Mouse (Mus musculus): Measurements from ENCODE around the gene Hal. TPM values are rescaled to one million over a fixed set of nuclear protein-coding genes. Genes with fewer than 3 reads are reported as not detected.

Gene Hal
- under 1 TPM; 0.26 to 0.62 TPM for total RNA-seq (2021)
- long read RNA-seq, experiment 1, result 0 reads
- long read RNA-seq, experiment 2, result 0 reads

DNA sequence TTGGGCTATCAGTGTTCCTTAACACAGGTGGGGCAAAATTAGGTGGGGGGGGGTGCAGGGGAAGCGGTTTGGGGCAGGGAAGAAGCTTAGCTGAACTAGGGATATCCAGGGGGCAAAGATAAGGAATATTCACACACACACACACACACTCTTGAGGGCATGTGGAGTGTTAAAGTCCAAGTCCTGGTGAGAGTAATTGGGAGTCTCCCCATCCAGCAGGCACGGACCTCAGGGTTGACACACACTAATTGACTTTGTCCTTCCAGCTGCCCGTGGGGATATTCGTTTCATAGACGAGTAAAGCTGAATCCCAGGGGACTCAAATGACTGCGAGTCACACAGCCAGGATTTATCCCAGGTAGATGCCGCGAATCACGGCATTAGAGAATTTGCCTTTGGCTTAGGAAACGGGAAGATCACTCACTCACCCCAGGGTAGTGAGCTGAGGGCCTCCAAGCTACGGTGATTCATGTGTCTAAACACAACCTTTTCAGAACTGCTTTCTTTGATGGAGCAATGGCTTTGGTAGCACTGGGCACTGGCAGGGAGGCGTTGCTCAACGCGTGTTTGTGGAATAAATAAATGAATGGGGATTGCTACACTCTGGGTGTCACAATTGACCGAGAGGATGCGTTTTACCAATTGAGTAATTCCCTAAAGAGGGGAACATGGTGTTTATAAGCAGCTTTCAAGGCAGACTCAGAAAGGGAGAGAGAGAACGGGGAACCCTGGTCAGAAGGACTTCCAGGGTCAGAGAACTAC is at the start of gene Hal:
Hal (plus strand) TSS at position 703 of the 762 bp plus-strand sequence.
- DNase-seq (ENCODE audit: low spot score), result no peak

DNA sequence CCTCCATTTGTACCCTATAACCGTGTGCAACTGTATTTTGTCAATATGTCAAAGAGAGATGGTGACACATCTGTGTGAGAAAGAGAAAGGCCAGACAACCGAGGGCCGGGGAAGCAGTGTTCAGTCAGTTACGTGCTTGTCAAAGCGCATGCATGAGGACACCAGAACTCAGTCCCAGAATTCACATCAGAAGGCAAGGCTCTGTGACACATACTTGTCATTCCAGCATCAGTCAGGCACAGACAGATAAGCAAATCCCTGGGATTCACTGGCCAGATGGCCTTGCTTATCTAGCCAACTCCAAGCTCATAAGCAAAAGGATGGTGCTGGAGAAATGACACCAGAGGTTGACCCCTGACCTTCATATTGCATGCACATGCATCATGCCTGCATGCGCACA is 47.1 kb upstream of the Hal start:
- no peak for DNase-seq (ENCODE audit: low spot score)

DNA sequence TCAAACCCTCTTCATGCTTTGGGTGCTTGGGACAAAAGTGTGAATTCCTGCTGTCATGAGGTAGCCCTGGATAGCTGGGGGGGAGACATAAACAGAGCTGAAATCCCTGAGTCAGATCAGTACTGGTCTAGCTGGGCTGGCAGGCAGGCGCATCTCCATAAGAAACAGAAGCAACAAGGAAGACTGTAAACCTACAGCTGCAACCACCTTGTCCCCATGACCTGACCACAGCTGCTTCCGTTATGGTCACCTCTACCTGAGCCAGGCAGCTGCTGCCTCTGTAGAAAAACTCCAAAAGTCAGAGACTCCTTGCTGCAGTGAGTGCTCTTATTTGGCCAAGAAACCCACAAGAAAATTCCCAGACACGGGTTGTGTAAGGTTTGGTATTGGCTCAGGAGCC is 46.4 kb upstream of the Hal start:
- no peak for DNase-seq (ENCODE audit: low spot score)

DNA sequence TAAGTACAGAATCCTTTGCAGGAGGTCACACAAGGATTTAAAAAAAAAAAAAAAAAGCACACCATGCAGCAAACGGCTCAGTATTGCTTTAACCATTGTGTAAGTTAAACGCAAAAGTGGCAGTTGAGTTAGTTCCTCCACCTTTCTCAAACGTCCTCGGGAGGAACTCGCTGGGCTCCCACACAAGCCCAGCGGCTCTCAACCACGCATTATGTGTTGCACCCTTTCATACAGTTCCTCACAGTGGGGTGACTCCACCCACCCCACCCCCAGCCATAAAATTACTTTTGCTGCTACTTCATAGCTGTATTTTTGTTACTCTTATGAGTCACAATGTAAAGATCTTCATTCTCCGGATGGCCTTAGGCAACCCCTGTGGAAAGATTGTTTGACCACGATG is 44.2 kb upstream of the Hal start:
- no peak for DNase-seq (ENCODE audit: low spot score)

DNA sequence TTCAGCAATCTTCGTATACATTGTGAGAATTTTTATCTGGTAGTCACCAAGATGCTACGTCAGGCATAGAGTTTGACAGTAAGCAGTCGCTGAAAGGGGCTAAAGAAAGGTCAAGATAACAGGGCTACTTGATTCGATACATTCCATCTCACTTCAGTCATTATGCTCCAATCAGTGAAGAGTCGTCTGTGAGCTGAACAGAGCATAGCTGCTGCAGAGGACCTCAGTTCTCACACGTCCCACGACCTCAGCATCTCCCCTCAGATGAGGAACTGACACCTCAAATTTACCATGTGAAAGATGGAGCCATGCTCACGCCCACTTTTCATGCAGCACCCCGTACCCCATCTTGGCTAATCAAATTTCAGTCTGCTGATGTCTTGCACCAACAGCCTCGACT is 41.2 kb upstream of the Hal start:
- DNase-seq (ENCODE audit: low spot score), result no peak

DNA sequence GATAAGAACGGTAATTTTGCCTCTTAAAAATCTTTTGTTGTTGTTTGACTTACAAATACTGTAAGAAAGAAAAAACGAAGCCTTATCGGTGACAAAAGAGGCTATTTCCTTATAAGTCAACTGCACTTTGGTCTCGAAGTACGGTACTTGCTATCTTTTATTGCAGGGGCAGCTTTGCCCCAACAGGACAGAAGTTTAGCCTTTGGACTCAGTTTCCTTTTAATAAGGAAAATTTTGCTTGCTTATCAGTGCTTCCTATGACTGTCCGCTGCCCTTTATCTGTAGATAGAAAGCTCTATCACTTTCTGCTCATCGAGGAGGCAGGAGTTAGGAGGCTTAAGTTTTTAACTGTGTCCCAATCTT is 33.9 kb upstream of the Hal start:
- no peak for DNase-seq (ENCODE audit: low spot score)

DNA sequence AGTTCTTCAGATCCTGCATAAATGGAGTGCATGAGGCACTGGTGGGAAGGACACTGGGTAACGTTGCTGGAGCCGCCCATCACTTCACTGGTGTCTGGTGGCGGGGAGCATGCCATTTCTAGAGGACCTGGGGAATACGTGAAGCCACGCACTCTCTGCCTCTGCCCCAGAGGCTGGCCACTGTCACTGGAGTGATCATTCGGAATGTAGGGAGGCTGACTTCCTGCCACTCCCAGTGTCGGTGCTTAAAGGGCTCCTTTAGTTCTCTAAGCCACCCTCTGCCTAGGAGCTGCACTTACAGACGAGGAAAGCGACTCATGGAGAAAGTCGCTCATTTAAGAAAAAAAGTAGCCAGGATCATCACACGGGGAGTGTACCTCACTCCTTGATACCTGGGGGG is 28.5 kb upstream of the Hal start:
- DNase-seq (ENCODE audit: low spot score), result no peak

DNA sequence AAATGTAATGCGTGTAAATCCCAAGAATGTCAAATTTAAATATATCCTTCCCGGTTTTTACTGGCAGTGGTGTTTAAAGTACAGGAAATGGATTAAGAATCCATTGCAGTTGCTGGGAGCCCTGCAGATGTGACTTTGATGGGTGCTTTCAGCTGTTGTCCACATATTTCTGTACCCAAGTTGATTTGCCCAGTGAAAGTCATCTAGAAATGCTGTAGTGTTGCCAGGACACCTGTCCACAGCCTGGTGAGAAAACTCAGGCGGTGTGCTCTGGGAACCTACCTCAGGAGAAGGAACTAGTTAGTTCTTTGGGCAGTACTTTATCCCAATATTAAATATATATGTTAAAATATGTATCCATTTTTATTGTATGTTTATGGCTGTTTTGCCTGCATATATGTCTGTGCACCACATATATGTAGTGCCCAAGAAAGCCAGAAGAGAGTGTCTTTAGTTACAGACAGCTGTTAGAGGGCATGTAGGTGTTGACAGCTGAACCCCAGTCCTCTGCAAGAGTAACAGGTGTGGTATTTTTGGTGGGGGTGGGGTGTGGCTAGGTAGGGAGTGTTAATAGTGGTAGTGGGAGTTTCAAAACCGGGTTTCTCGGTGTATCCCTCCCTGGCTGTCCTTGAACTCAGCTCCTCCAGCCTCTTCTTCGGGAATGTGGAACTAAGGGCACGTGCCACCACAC is 25.7 kb upstream of the Hal start:
- no peak for DNase-seq (ENCODE audit: low spot score)

DNA sequence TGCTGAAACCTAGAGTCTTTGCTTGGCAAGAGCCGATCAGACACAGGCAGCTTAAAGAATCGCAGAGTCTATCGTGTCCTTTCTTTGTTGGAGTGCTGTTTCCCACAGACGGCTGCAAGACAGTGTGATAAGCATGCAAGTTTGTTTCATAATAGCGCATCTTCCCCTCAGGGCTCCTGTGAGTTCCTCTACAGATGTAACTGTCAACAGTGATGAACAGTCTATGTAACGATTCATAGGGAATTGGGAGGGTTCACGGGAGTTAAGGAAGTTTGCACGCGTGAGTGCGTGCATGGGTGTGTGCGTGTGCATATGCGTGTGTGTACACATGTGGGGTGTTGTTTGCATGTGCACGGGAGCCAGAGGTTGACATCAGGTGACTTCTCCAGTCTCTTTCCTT is 25.0 kb upstream of the Hal start:
- no peak for DNase-seq (ENCODE audit: low spot score)

DNA sequence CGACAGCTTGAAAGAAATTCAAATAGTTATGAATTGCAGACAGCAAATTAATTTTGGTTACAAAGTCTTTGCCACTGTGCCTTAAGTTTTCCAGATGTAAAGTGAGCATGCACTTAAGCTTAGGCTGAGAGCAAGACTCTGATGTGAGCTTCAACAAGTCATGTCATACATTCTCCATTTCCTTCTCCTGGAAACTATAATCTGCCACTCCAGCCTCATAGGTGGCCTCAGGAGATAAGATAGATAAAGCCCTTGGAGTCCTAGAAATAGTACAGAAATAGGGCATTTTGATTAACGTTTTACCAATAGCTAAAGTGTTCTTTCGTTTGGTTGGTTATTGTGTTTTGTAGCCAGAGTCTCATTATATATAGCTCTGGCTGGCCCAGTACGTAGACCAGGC is 21.3 kb upstream of the Hal start:
- no peak for DNase-seq (ENCODE audit: low spot score)

DNA sequence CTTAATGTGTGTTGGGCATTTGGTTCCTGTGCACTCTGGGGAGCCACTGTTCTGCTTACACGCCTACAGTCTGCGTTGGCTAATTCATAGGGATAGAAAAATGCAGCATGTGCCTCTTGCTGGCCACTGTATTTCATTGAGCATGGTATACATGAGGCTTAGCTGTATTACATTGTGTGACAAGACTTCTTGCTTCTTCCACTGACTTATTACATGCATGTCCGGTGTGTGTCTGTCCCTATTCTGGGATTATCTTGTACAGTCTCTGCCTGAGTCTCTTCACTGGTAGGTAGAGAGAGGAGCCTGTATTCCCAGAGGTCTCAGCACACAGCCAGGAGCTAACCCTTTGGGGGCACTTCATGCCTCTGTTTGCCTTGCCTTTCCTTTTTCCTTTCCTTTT is 20.8 kb upstream of the Hal start:
- no peak for DNase-seq (ENCODE audit: low spot score)

DNA sequence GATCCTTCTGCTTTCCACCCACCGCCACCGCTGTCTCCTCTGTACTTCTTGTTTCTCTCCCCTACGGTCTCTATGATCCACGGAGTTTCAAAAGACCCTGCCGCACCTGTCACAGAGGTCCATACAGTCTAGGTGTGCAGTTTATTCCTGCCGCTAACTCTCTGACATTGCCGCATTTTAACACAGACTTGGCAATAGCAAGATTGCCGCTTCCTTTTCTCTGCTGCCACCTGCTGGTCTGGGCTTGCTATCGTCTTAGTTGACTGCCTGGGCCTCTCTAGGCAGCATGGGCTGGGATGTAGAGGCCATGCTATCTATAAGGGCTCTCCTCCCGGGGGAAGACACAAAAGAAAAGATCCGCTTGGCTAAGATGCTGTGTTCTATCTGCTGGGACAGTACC is 17.2 kb upstream of the Hal start:
- peak; percentile 88 for DNase-seq (ENCODE audit: low spot score)

DNA sequence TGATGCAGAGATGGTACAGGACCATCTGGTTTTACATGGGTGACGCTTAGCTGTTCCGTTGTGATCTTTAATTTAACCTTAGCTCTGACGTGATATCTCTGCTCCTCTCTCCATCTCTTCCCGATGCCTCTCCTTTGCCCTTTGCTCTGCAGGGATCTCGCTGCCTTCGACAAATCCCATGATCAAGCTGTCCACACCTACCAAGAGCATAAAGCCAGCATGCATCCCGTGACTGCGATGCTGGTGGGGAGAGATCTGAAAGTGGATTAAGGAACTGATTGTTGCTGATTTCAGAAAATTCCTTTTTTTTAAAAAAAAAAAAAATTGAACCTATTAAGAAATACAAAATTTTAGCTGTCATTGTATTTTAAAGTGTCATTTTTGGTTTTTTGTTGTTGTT is 4.1 kb upstream of the Hal start:
- DNase-seq (ENCODE audit: low spot score), result no peak

DNA sequence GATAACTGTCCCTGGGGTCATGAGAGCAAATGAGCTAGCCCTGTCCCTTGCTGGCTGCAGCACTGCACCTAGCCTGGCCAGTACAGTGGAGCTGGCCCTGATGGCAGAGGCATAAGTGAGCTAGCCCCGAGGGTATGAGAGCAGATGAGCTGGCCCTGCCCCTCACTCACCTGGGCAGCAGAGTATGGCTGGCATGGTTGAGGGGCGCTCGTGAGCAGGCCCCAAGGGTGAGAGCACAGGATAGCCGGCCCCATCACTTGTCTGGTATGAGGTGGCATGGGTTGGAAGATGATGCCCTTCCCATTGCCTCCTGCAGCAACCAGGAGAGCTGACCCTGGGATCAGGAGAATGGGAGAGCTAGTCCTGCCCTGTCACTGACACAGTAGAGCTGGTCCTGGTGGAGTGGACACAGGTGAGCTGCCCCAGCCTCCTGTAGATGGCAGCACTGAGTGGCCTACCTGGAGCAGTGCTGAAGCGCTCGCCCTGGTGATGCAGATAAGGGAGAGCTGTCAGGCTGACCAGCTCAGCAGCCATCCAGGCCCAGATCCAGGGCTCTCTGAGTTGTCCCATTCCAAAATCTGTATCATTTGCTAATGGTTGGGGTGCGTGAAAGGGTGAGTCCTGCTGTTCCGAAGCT is 3.4 kb upstream of the Hal start:
- DNase-seq (ENCODE audit: low spot score), result peak; percentile 27

DNA sequence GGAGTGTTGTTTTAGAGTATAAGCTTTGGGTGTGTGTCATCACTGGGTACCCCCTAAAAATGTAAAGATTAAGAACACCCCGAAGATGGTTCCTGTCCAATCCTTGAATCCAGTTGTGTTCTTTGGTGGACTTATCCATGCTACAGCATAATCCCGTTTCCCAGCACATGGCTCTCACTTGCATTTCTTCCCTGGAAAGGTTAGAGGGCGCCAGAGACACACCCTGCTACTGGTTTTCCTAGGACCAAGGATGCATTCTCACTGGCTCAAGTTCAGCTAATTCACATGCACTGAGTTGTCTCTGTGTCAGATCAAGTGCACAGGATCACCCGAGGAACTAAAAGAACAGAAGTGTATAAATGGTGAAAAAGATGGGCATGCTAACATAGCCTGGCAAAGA is 1.9 kb upstream of the Hal start:
- peak; percentile 17 for DNase-seq (ENCODE audit: low spot score)

DNA sequence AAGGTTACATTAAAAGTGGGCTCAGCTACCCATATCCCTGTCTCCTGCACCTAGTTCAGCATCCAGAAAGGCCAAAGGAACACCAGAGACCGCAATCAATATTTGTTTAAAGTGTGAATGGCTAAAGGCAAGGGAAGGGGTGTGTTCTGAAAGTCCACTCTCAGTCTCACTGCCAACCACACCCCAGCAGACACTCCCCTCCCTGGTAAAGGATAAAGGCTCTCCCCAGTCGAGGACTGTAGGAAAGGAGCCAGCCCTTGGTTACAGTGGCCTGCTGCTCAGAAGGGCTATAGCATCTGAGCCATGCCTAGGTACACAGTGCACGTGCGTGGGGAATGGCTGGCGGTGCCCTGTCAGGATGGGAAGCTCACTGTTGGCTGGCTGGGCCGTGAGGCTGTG is 259 bp downstream of the Hal start:
- DNase-seq (ENCODE audit: low spot score), result no peak

DNA sequence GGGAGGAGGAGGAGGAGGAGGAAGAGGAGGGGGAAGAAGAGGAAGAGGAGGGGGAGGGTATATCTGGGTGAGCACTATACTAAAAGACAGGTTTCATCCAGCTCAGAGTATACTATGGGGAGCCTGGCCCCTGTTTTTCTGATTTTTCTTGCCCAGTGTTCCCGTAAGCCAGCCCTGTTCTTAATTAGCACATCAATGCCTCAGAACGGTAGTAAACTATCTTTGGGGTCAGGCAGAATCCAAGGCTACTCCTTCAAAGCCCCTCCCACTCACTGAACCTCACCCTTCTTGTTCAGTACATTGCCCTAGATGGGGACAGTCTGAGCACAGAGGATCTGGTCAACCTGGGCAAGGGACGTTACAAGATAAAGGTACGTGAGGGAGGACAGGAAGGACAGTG is 1.9 kb downstream of the Hal start:
- no peak for DNase-seq (ENCODE audit: low spot score)

DNA sequence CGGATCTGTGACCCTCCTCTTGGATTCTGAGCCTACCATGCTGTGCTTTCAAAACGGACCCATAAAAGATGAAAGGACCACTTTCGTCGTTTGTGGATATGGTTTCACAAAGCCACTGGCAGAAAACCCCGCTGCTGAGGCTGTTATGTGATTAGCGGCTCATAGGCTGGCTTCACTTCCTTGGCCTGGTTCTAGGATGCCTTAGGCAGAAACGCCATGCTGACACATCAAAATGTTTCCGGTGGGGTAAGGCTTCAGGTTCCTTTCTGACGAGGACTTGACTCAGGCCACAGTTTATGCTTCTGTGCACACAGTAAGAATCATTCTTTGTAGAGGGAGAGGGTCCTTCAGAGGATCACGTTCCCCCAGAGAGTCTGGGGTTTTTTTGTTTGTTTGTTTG is 12.3 kb downstream of the Hal start:
- no peak for DNase-seq (ENCODE audit: low spot score)

DNA sequence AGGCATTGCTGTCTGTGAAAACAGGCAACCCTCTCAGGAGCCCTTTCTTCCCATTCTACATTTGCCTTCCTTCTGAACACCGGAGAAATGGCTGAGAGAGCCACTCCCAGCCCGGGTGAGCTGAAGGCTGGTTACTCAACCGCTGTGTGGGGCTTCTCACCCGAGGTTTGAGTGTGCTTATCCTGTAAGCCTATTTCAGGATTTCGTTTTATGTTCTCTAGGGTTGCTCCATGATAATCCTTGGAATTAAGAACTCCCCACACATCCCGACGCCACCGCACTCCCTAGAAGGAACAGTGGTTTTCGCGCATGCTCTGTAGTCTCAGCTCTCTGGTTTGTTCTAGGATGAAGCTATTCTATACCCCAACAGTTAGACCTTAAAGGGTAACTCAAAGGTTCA is 12.8 kb downstream of the Hal start:
- no peak for DNase-seq (ENCODE audit: low spot score)

DNA sequence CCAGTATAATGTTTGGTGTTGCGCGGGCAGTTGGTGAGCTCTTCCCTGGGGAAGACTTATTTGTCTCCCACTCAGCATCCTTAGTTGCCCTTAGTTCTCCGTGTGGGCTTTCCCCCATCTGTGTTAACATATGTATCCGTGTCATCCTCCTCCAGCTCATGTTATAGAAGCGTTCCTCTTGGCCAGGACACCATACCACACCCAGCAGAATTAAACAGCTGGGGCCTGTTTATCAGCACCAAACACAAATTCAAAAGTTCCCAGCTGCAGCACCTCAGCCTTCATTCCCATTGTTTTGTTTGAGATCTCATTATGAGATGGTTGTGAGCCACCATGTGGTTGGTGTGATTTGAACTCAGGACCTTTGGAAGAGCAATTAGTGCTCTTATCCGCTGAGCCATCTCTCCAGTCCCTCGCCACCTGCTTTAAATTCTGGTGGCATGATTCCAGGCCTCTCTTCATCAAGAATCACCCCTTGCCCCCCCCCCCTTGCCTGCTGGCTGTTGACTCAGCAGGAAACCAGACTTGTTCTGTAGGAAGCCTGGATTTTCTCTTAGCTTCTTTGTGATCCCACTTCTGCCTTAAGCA is 19.9 kb downstream of the Hal start:
- DNase-seq (ENCODE audit: low spot score), result no peak

DNA sequence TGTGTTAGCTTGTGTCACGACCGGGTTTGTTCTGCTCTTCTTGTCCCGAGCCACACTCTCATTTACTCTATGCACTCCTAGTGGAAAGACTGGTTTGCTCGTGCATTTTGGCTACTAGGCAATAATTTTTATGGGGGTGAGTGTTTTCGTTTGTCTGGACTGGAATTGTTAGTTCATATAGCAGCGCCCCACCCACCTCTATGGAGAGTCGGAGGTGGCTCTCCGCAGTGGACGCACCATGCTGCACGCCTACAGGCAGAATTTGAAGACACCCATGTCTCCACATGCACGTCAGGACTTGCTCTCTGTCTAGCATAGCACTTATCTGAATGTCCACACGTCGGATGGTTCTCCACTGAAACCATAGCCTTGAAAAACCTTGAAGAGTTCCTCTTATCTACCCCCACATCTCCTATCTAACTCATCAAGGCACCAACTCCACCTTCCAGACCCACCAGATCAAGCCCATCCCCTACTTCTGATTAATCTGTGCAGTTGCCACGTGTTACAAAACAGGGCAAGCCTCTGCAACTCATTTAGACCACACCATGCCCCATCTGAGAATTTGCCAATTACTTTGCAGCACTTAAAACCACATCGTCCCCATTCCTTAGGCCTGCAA is 21.1 kb downstream of the Hal start:
- no peak for DNase-seq (ENCODE audit: low spot score)

DNA sequence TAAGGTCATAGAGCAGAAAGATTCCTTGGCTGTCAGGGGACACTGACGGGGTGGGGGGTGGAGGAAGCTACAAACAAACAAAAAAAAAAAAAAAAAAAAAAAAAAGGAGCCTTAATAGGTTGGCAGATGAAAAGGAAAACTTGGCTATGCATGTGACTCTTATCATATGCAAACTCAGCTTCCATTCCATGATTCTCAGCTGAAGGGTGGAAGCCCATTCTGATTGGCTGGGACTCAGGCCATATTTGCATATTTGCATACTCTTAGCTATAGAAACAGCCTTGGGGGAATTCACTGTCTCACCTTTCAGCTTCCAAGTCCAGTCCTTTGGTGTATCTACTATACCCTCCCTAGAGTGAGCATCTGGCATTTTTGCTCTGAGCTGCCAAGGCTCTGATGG is 26.9 kb downstream of the Hal start:
- no peak for DNase-seq (ENCODE audit: low spot score)
